Mouse (Mus musculus) T-helper 2 cell (primary cell): ENCODE data around the gene E2f2.

Source experiments
- in situ Hi-C: fragments of 300-600 bp; cut with MboI, MseI; formaldehyde crosslinking; loops from one replicate; pipeline ENCODE4 v1.15.1; 2025; ENCODE audit warnings: high pct_unique_total_duplicates

The E2f2 gene

DNA sequence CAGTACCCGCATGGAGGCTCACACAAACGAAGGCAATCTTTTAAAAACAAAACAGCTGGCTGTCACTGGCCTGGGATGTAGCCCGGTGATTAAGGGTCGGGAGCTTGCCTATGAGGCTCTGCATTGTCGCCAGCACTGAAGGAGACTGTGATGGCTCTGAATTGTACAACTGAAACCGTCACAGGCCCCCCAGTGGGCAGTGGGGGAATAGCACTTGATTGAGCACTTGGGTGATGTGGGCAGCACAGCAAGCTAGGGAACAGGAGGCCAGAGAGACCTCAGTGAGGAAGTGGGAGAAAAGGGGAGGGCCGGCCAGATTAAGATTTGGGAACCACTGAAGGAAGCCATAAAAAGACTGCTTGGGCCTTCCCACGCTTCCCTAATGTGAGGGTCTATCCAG, 67.4 kb downstream of the E2f2 start:
- in situ Hi-C loops = no loop called here

DNA sequence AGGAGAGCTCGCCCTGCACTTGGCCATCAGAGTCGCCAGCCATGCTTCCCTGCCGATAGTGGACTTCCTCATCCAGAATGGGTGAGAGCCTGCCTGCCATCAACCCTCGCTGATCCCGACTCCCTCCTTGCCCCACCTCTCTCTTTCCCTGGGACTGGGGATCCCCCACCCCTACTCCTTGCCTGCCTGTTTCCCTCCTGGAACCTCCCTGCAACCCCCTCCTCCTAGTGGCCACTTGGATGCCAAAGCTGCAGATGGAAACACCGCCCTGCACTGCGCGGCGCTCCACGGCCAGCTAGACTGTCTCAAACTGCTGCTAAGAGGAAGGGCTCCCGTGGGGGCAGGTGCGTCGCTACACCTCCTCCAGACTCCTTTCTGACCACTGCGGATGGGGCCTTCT, 67.9 kb downstream of the E2f2 start:
- in situ Hi-C loops = no loop called here

DNA sequence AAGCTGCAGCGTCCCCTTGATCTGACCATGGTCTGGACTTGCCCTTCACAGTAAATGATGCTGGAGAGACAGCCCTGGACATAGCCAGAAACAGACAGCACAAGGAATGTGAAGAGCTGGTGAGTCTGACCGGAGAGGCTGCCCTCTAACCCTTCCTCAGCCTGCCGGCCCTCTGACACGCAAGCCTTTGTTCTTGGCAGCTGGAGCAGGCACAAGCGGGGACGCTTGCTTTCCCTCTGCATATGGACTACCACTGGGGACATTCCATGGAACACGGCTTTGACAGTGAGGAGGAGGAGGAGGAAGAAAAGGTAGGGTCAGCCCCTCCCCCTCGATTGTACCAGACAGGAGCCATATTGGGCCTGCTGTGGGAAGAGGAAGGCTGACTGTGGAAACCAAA, 68.8 kb downstream of the E2f2 start:
- in situ Hi-C loops = no loop called here

DNA sequence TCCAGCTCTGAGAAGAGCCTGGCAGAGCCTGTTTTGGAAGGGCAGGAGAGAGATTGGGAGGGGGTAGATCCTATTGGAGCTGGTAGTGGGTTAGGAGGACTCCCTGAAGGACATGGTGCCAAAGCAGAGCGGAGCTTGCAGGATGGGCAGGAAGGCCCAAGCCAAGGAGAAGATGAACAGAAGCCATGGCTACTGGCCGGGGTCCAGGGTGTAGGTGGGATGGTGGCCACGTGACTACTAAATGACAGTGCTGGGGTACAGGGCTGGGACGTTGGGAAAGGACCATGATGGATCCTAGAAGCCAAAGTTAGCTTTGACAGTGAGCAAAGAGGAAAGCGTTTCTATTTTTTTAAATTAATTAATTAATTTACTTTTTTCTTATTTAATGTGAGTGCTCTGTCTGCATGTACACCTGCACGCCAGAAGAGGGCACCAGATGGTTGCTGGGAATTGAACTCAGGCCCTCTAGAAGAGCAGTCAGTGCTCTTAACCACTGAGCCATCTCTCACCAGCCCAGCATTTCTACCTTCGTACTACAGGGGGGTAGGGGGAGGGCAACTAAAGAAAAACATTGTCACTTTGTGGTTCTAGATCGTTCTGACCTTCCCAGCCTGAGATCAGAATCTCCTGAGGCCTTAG, 70.0 kb downstream of the E2f2 start:
- in situ Hi-C loops = no loop called here

DNA sequence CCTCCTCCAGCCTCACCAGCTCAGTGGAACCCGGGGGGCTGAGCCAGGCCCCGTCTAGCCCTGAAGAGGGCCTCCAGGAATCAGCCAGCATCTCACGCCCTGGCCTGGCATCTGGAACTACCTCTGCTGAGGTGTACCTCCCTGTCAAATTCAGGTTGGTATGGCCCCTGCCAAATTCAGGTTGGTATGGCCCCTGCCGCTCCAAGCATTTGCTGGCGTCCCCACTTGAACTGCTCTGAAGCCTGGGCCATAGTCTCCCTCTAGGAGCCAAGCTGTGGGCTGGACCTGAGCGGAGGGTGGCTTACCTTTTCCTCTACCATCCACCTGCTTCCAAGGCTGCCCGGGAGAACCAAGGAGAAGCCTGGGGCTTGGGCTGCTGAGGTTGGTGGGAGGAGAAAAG, 70.5 kb downstream of the E2f2 start:
- in situ Hi-C loops = no loop called here

DNA sequence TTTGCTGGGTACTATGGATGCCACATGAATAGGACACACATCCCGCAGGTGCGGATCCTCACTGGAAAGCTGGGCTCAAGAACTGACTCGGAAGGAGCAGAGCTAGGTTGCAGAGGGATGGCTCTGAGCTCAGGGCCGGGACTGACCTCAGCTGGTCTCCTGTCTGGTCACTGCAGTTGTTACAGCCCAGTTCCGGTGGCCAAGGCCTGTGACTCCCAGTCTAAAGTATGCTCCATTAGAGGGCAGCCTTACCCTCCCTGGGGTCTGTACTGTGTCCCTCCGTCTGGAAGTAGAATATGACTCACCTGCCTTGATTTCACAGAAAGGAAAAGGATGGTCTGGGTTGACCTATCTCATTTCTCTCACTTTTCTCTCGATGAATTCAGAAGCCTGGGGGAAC, 72.0 kb downstream of the E2f2 start:
- in situ Hi-C loops = no loop called here
